Mouse (Mus musculus) ES-Bruce4 (cell line): Measurements from ENCODE around the gene Marf1.

ENCODE experiments used
- CTCF ChIP-seq: IDR thresholded peaks from one replicate; pipeline ENCODE4 v1.8.1; 2011; ENCODE audit warnings: low read depth, low read length
- EP300 ChIP-seq: IDR thresholded peaks from 2 replicates; pipeline ENCODE4 v1.6.1; 2011; ENCODE audit warnings: low read depth, low read length; ENCODE audit not compliant: insufficient read depth
- POLR2A ChIP-seq: IDR thresholded peaks from one replicate; pipeline ENCODE4 v1.8.1; 2011; ENCODE audit warnings: low read length; ENCODE audit not compliant: insufficient read depth

DNA sequence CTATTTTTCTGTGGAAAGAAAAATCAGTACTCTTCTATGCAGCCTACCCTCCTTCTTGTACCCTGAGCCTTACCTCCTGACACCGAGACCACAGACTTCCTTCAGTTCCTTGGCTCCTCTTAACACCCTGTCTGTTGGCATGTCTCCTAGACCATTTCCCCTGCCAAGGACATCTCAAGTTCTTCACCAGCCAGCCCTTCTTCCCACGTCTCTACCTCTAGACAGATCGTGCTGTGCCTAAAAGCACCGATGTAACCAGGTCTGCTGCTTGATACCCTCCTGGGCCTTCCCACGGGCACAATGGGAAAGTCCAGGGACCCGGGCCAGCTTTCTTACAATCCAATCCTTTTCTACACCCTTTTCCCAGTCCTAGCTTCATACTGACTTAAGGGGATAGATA lies 57.3 kb downstream of the Marf1 start:
- TF ChIP-seq CTCF (no peak), EP300 (no peak), POLR2A (no peak)
